ENCODE assay signal across 9 mouse cellular contexts in genomic region chr11:32238093-32238860, GRCm38 (mm10). TPM values are rescaled to one million over a fixed set of nuclear protein-coding genes. Genes with fewer than 3 reads are reported as not detected.
DNase-seq lines count a peak whose midpoint lies in the region; ATAC-seq and TF ChIP-seq lines count a peak whose summit lies in the region.
"Had no signal": no experiment of that assay in that cellular context is flagged by ENCODE, and none has a peak within 500 bp of the region (broad histone marks: within the 10 kb centered on the region; RNA-seq: fewer than 3 reads in every experiment).

No protein-coding gene starts in this region.

- no peaks in the 10 kb centered on the region for H3K9me3 ChIP-seq in forebrain, postnatal 0 days (ENCODE audit: low read length)
- H3K9me3 ChIP-seq in hindbrain, postnatal 0 days (ENCODE audit: low read length) = no peaks in the 10 kb centered on the region
- H3K9me3 ChIP-seq in midbrain, embryonic 11.5 days (ENCODE audit: control insufficient read depth, low read length) = no peaks in the 10 kb centered on the region

- peaks cover 9% of the 10 kb centered on the region for H3K4me1 ChIP-seq in forebrain, postnatal 0 days (ENCODE audit: insufficient read depth)
- peaks cover 38% of the 10 kb centered on the region for H3K4me1 ChIP-seq in hindbrain, postnatal 0 days (ENCODE audit: insufficient read depth, low read length)
- no peaks in the 10 kb centered on the region for H3K4me1 ChIP-seq in midbrain, embryonic 11.5 days (ENCODE audit: control insufficient read depth, insufficient read depth, low read length)
- peaks cover 10% of the 10 kb centered on the region; the same call in 1 of the 2 replicates for H3K4me1 ChIP-seq in spleen, adult 2 months (ENCODE audit: control insufficient read depth, insufficient read depth, insufficient read length)

- H3K27ac ChIP-seq in forebrain, postnatal 0 days (ENCODE audit: low read depth, low read length) = no peak overlapping the region
- H3K27ac ChIP-seq in hindbrain, postnatal 0 days = 0 out of 2 replicates have a peak overlapping the region, but pooled peaks have one; percentile 16
- H3K27ac ChIP-seq in midbrain, embryonic 11.5 days (ENCODE audit: low read depth, low read length) = no peak overlapping the region
- peak overlapping the region; percentile 56; the same call in 1 of the 2 replicates for H3K27ac ChIP-seq in spleen, adult 2 months (ENCODE audit: insufficient read depth, low read length)

- no peak overlapping the region for H3K4me2 ChIP-seq in forebrain, postnatal 0 days (ENCODE audit: low read depth)
- H3K4me2 ChIP-seq in hindbrain, postnatal 0 days (ENCODE audit: low read depth, low read length) = no peak overlapping the region
- H3K4me2 ChIP-seq in midbrain, embryonic 11.5 days = no peak overlapping the region

- TF ChIP-seq CTCF in forebrain, postnatal 0 days (IDR thresholded peaks at IDR 0.05; ENCODE audit: low read depth) = peak; percentile 96
- peak; percentile 98 for TF ChIP-seq CTCF in hindbrain, postnatal 0 days (IDR thresholded peaks at IDR 0.05; ENCODE audit: low read depth)
- peak; percentile 95; the same call in 1 of the 2 replicates for TF ChIP-seq CTCF in spleen, adult 2 months (IDR thresholded peaks at IDR 0.05; ENCODE audit: extremely low read depth, insufficient read depth, insufficient read length, insufficient replicate concordance)

- 0 out of 2 replicates have a peak, but pooled peaks have one; percentile 21 for ATAC-seq in forebrain, postnatal 0 days
- peak; percentile 33; the same call in 1 of the 2 replicates for ATAC-seq in hindbrain, postnatal 0 days
- peak; percentile 47; the same call in 1 of the 2 replicates for ATAC-seq in midbrain, embryonic 11.5 days (ENCODE audit: low FRiP score)

- WGBS in forebrain, postnatal 0 days = 60% methylated on average over 5 of the region's 5 CpGs
- WGBS in hindbrain, postnatal 0 days = 57% methylated on average over 5 of the region's 5 CpGs
- WGBS in midbrain, embryonic 11.5 days = 64% methylated on average over 5 of the region's 5 CpGs
- WGBS in spleen, adult 2 months = 44% methylated on average over 5 of the region's 5 CpGs

- peaks cover 14% of the 10 kb centered on the region for H3K36me3 ChIP-seq in forebrain, postnatal 0 days (ENCODE audit: insufficient read depth)
- peaks cover 17% of the 10 kb centered on the region; the same call in 1 of the 2 replicates for H3K36me3 ChIP-seq in hindbrain, postnatal 0 days (ENCODE audit: insufficient read depth, low read length)
- peaks cover 4% of the 10 kb centered on the region; the same call in 1 of the 2 replicates for H3K36me3 ChIP-seq in midbrain, embryonic 11.5 days (ENCODE audit: control insufficient read depth, insufficient read depth, low read length)
- H3K36me3 ChIP-seq in spleen, adult 2 months (ENCODE audit: control insufficient read depth, insufficient read depth, low read length) = peaks cover 14% of the 10 kb centered on the region

- DNase-seq in adrenal gland, adult (ENCODE audit: inconsistent age in 2 of 2, low spot score in 1 of 2) = peak; percentile 74 to 93
- no peak for DNase-seq in adrenal gland, adult 8-10 months
- peak; percentile 80 for DNase-seq in cerebellum, adult 11-12 months
- peak; percentile 74 for DNase-seq in forebrain, postnatal 0 days
- peak; percentile 78 for DNase-seq in hindbrain, postnatal 0 days (ENCODE audit: low spot score)
- DNase-seq in left cerebral cortex, postnatal 4 days = peak; percentile 69
- peak; percentile 95 for DNase-seq in midbrain, embryonic 11.5 days (ENCODE audit: low spot score, missing footprints)
- peak; percentile 41 to 68 for DNase-seq in spleen, adult 2 months (ENCODE audit: low read depth in 1 of 2, low spot score in 2 of 2)

- no peaks in the 10 kb centered on the region for H3K27me3 ChIP-seq in forebrain, postnatal 0 days (ENCODE audit: insufficient read depth, low read length)
- H3K27me3 ChIP-seq in hindbrain, postnatal 0 days (ENCODE audit: insufficient read depth, low read length) = no peaks in the 10 kb centered on the region
- no peaks in the 10 kb centered on the region for H3K27me3 ChIP-seq in midbrain, embryonic 11.5 days (ENCODE audit: control insufficient read depth, insufficient read depth, low read length)
- no peaks in the 10 kb centered on the region for H3K27me3 ChIP-seq in spleen, adult 2 months (ENCODE audit: control insufficient read depth, insufficient read depth, low read length)

- H3K9ac ChIP-seq in forebrain, postnatal 0 days = no peak overlapping the region
- H3K9ac ChIP-seq in hindbrain, postnatal 0 days (replicated peaks; ENCODE audit: low read length) = no peak overlapping the region
- no peak overlapping the region for H3K9ac ChIP-seq in midbrain, embryonic 11.5 days (ENCODE audit: low read length)

- intact Hi-C loops in left cerebral cortex, postnatal 4 days (cut with DNase I) = loop anchor here (5.0 kb wide), 1 partner anchor 56 kb away; no protein-coding TSS in a partner anchor

- no peak overlapping the region for H3K4me3 ChIP-seq in forebrain, postnatal 0 days (ENCODE audit: low read depth, low read length)
- H3K4me3 ChIP-seq in hindbrain, postnatal 0 days (ENCODE audit: low read length) = no peak overlapping the region
- H3K4me3 ChIP-seq in midbrain, embryonic 11.5 days (ENCODE audit: low read depth, low read length) = no peak overlapping the region
- H3K4me3 ChIP-seq in spleen, adult 2 months (ENCODE audit: extremely low read depth, insufficient read depth, insufficient read length) = no peak overlapping the region

- TF ChIP-seq POLR2A in spleen, adult 2 months (IDR thresholded peaks at IDR 0.05; ENCODE audit: low read depth, low read length) = no peak

RNA-seq across cellular contexts. Expression of gene Mpg, which starts 12.0 kb away (rescaled TPM):
- 10 to 100 TPM; 18.2 to 41.0 (median 33.3) TPM for total RNA-seq in adrenal gland, adult 8-10 months (2022)
- 28.4 and 29.7 TPM in 2 replicates for total RNA-seq in forebrain, postnatal 0 days (2014; rRNA removed)
- polyA plus RNA-seq in forebrain, postnatal 0 days (2015; fragmentation: Nextera tagmentation; extraction: Ambion mirVana) = 26.4 and 31.0 TPM in 2 replicates
- 24.5 and 30.0 TPM in 2 replicates for total RNA-seq in hindbrain, postnatal 0 days (2014; rRNA removed)
- 27.7 TPM in 2 replicates for polyA plus RNA-seq in hindbrain, postnatal 0 days (2015; fragmentation: Nextera tagmentation; extraction: Ambion mirVana)
- total RNA-seq in left cerebral cortex, postnatal 4 days (2021) = 10 to 100 TPM; 21.5 to 22.5 TPM
- polyA plus RNA-seq in midbrain, embryonic 11.5 days (2014; fragmentation: Nextera tagmentation; extraction: Ambion mirVana) = 24.8 and 27.2 TPM in 2 replicates
- polyA plus RNA-seq in spleen, adult 2 months (2012; rRNA removed) = 10.4 and 11.1 TPM in 2 replicates

RNA-seq across cellular contexts. Expression of gene Rhbdf1, which starts 16.2 kb away (rescaled TPM):
- 10 to 100 TPM; 24.5 to 40.0 (median 33.1) TPM for total RNA-seq in adrenal gland, adult 8-10 months (2022)
- total RNA-seq in forebrain, postnatal 0 days (2014; rRNA removed) = 16.3 and 23.2 TPM in 2 replicates
- polyA plus RNA-seq in forebrain, postnatal 0 days (2015; fragmentation: Nextera tagmentation; extraction: Ambion mirVana) = 14.7 and 17.9 TPM in 2 replicates
- total RNA-seq in hindbrain, postnatal 0 days (2014; rRNA removed) = 65.4 and 97.4 TPM in 2 replicates
- polyA plus RNA-seq in hindbrain, postnatal 0 days (2015; fragmentation: Nextera tagmentation; extraction: Ambion mirVana) = 22.8 and 22.9 TPM in 2 replicates
- 10 to 100 TPM; 17.9 to 19.8 TPM for total RNA-seq in left cerebral cortex, postnatal 4 days (2021)
- polyA plus RNA-seq in midbrain, embryonic 11.5 days (2014; fragmentation: Nextera tagmentation; extraction: Ambion mirVana) = 13.2 and 14.1 TPM in 2 replicates
- 52.3 and 55.3 TPM in 2 replicates for polyA plus RNA-seq in spleen, adult 2 months (2012; rRNA removed)

RNA-seq across cellular contexts. Expression of gene Nprl3, which starts 29.2 kb away (rescaled TPM):
- total RNA-seq in adrenal gland, adult 8-10 months (2022) = 100 to 1,000 TPM in 2 of 4 experiments, 10 to 100 TPM in 2; 72.8 to 122 (median 105) TPM
- total RNA-seq in forebrain, postnatal 0 days (2014; rRNA removed) = 34.6 and 51.9 TPM in 2 replicates
- polyA plus RNA-seq in forebrain, postnatal 0 days (2015; fragmentation: Nextera tagmentation; extraction: Ambion mirVana) = 32.0 and 38.1 TPM in 2 replicates
- total RNA-seq in hindbrain, postnatal 0 days (2014; rRNA removed) = 38.4 and 53.0 TPM in 2 replicates
- 39.2 and 39.8 TPM in 2 replicates for polyA plus RNA-seq in hindbrain, postnatal 0 days (2015; fragmentation: Nextera tagmentation; extraction: Ambion mirVana)
- 10 to 100 TPM; 51.0 to 57.6 TPM for total RNA-seq in left cerebral cortex, postnatal 4 days (2021)
- polyA plus RNA-seq in midbrain, embryonic 11.5 days (2014; fragmentation: Nextera tagmentation; extraction: Ambion mirVana) = 28.3 and 34.0 TPM in 2 replicates
- 76.9 and 87.3 TPM in 2 replicates for polyA plus RNA-seq in spleen, adult 2 months (2012; rRNA removed)

RNA-seq across cellular contexts. Expression of gene Snrnp25, which starts 33.1 kb away (rescaled TPM):
- total RNA-seq in adrenal gland, adult 8-10 months (2022) = 10 to 100 TPM; 12.7 to 21.5 (median 18.0) TPM
- total RNA-seq in forebrain, postnatal 0 days (2014; rRNA removed) = 15.2 and 34.0 TPM in 2 replicates
- 50.4 and 58.0 TPM in 2 replicates for polyA plus RNA-seq in forebrain, postnatal 0 days (2015; fragmentation: Nextera tagmentation; extraction: Ambion mirVana)
- 18.1 and 21.7 TPM in 2 replicates for total RNA-seq in hindbrain, postnatal 0 days (2014; rRNA removed)
- polyA plus RNA-seq in hindbrain, postnatal 0 days (2015; fragmentation: Nextera tagmentation; extraction: Ambion mirVana) = 52.6 and 61.3 TPM in 2 replicates
- 10 to 100 TPM; 20.3 to 21.6 TPM for total RNA-seq in left cerebral cortex, postnatal 4 days (2021)
- 77.0 and 87.0 TPM in 2 replicates for polyA plus RNA-seq in midbrain, embryonic 11.5 days (2014; fragmentation: Nextera tagmentation; extraction: Ambion mirVana)
- polyA plus RNA-seq in spleen, adult 2 months (2012; rRNA removed) = 29.7 and 32.5 TPM in 2 replicates

RNA-seq across cellular contexts. Expression of gene Hba-x, which starts 37.9 kb away (rescaled TPM):
- total RNA-seq in adrenal gland, adult 8-10 months (2022) = not detected
- not detected in 2 replicates for total RNA-seq in forebrain, postnatal 0 days (2014; rRNA removed)
- polyA plus RNA-seq in forebrain, postnatal 0 days (2015; fragmentation: Nextera tagmentation; extraction: Ambion mirVana) = not detected in 2 replicates
- not detected in 2 replicates for total RNA-seq in hindbrain, postnatal 0 days (2014; rRNA removed)
- not detected in 2 replicates for polyA plus RNA-seq in hindbrain, postnatal 0 days (2015; fragmentation: Nextera tagmentation; extraction: Ambion mirVana)
- total RNA-seq in left cerebral cortex, postnatal 4 days (2021) = not detected
- polyA plus RNA-seq in midbrain, embryonic 11.5 days (2014; fragmentation: Nextera tagmentation; extraction: Ambion mirVana) = 3,185 and 3,229 TPM in 2 replicates
- 0.21 TPM in 1 of 2 replicates, not detected in the other for polyA plus RNA-seq in spleen, adult 2 months (2012; rRNA removed)
- total RNA-seq: layer of hippocampus, adult 18-20 months had no signal

Comparison
In these comparisons a context has a peak if more than half of its experiments do, and no peak if none do; other contexts are left out.
1. H3K27ac ChIP-seq: peak in hindbrain, postnatal 0 days (single experiment) and spleen, adult 2 months (single experiment); none in forebrain, postnatal 0 days (single experiment) and midbrain, embryonic 11.5 days (single experiment).
2. Peak in every context shown above with its lines, with median percentiles within 50 percentile points of each other: ATAC-seq and CTCF ChIP-seq.